Mouse (Mus musculus) ES-Bruce4 (cell line): Measurements from ENCODE around the gene Ube2f. TPM values are rescaled to one million over a fixed set of nuclear protein-coding genes. Genes with fewer than 3 reads are reported as not detected.

ENCODE experiments used
- H3K27ac ChIP-seq: 2 replicates; pipeline ENCODE4 v1.5.1; 2012; ENCODE audit warnings: low read length, inconsistent platforms; ENCODE audit not compliant: insufficient read depth
- H3K27me3 ChIP-seq: 2 replicates; pipeline ENCODE4 v1.6.1; 2012; ENCODE audit warnings: mild to moderate bottlenecking, low read length, inconsistent platforms; ENCODE audit not compliant: control insufficient read depth, poor library complexity, insufficient read depth, severe bottlenecking
- H3K36me3 ChIP-seq: 2 replicates; pipeline ENCODE4 v1.6.1; 2012; ENCODE audit warnings: inconsistent platforms, mild to moderate bottlenecking, low read length, moderate library complexity; ENCODE audit not compliant: control insufficient read depth, poor library complexity, insufficient read depth, severe bottlenecking
- H3K4me1 ChIP-seq: one replicate; pipeline ENCODE4 v1.8.1; 2011; ENCODE audit warnings: low read length; ENCODE audit not compliant: control insufficient read depth, insufficient read depth
- H3K4me3 ChIP-seq: 2 replicates; pipeline ENCODE4 v1.5.1; 2011; ENCODE audit warnings: low read depth, mild to moderate bottlenecking, low read length
- H3K9ac ChIP-seq: 2 replicates; pipeline ENCODE4 v1.6.1; 2012; ENCODE audit warnings: low read depth, mild to moderate bottlenecking, inconsistent platforms; ENCODE audit not compliant: poor library complexity, severe bottlenecking
- H3K9me3 ChIP-seq: replicated peaks from 2 replicates; pipeline ENCODE4 v1.6.1; 2012; ENCODE audit warnings: mild to moderate bottlenecking, low read length, inconsistent platforms; ENCODE audit not compliant: control insufficient read depth, poor library complexity, insufficient read depth, severe bottlenecking
- CTCF ChIP-seq: IDR thresholded peaks from one replicate; pipeline ENCODE4 v1.8.1; 2011; ENCODE audit warnings: low read depth, low read length
- EP300 ChIP-seq: IDR thresholded peaks from 2 replicates; pipeline ENCODE4 v1.6.1; 2011; ENCODE audit warnings: low read depth, low read length; ENCODE audit not compliant: insufficient read depth
- POLR2A ChIP-seq: IDR thresholded peaks from one replicate; pipeline ENCODE4 v1.8.1; 2011; ENCODE audit warnings: low read length; ENCODE audit not compliant: insufficient read depth
- polyA plus RNA-seq: library from polyadenylated mRNA; stranded (reverse); fragments of >200 nt; gene quantifications from 2 replicates; pipeline ENCODE4 v1.2.4, GENCODE M21; 2011; ENCODE audit warnings: low read depth; ENCODE audit not compliant: missing spikeins, insufficient read depth, insufficient read length

The Ube2f gene
- polyA plus RNA-seq, 1 experiment = 61.7 TPM

- Histone ChIP-seq H3K4me1 (no peaks in the 10 kb centered on the region), H3K36me3 (no peaks in the 10 kb centered on the region), H3K27ac (no peak overlapping the region), H3K27me3 (no peaks in the 10 kb centered on the region), H3K4me3 (no peak overlapping the region), H3K9ac (no peak overlapping the region), H3K9me3 (no peaks in the 10 kb centered on the region)
- TF ChIP-seq CTCF (no peak), POLR2A (no peak), EP300 (no peak)
Observed at GRCm38 (mm10) chr1:91227381-91228054, 22.6 kb upstream of the Ube2f start.

DNA sequence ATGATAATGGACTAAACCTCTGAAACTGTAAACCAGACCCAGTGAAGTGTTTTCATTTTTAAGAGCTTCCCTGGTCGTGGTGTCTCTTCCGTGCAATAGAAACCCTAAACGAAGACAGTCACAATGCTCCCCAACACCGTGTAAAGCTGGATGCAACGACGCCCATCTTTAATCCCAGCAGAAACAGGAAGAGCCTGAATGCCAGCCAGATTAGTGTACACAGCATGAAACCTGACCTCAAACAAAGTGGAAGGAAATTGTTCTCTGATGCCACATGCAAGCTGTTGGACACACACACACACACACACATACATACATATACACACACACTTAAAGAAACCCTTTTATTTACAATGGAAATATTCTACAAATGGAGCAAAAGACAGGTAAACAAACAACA lies 19.0 kb upstream of the Ube2f start:
- no peaks in the 10 kb centered on the region for H3K9me3 ChIP-seq
- TF ChIP-seq CTCF (no peak), EP300 (no peak), POLR2A (no peak)
- no peaks in the 10 kb centered on the region for H3K36me3 ChIP-seq
- no peak overlapping the region for H3K4me3 ChIP-seq
- H3K27ac ChIP-seq = no peak overlapping the region
- no peak overlapping the region for H3K9ac ChIP-seq
- no peaks in the 10 kb centered on the region for H3K27me3 ChIP-seq
- no peaks in the 10 kb centered on the region for H3K4me1 ChIP-seq

DNA sequence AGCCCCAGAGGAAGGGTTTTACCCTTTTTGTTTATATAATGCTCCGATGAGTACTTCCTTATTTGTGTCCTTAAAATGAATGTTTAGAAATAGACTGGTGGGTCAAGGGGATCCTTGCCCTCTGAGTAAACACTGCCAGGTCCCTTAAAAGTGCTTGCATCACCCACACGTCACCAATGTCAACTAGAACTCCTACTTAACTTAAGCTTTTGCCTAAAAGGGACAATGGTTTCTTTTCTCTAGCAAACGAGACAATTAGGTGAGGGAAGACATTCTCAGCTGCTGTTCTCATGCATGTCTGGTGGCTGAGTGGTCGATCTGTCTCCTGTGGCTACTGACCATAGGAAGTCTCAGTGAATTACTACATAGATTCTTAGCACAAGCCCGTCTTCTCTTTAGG lies 18.2 kb upstream of the Ube2f start:
- no peak overlapping the region for H3K9ac ChIP-seq
- TF ChIP-seq POLR2A (no peak), CTCF (no peak), EP300 (no peak)
- no peaks in the 10 kb centered on the region for H3K9me3 ChIP-seq
- H3K4me1 ChIP-seq = no peaks in the 10 kb centered on the region
- no peaks in the 10 kb centered on the region for H3K36me3 ChIP-seq
- H3K27me3 ChIP-seq = no peaks in the 10 kb centered on the region
- H3K4me3 ChIP-seq = no peak overlapping the region
- no peak overlapping the region for H3K27ac ChIP-seq

DNA sequence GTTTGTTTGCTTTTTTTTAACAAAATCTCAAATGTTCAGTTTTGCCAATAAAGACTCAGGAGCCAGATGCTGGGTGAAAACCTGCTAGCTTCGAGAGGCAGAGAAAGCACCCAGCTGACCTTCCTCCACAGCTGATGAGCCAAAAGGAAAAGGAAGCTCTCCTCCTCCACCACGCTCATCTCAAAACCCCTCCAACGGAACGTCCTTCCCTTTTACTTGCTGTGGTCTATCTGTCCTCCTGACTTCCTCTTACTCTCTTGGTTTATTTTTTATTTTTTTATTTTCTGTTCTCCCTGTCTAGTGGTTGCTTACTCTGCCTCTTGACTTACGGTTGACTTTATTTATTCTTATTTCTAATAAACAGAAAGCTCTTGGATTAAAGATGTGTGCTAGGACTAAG lies 14.7 kb upstream of the Ube2f start:
- no peak overlapping the region for H3K27ac ChIP-seq
- TF ChIP-seq POLR2A (no peak), EP300 (no peak), CTCF (no peak)
- no peak overlapping the region for H3K9ac ChIP-seq
- H3K36me3 ChIP-seq = no peaks in the 10 kb centered on the region
- H3K27me3 ChIP-seq = no peaks in the 10 kb centered on the region; the same call in 1 of the 2 replicates
- H3K9me3 ChIP-seq = no peaks in the 10 kb centered on the region
- no peaks in the 10 kb centered on the region for H3K4me1 ChIP-seq
- H3K4me3 ChIP-seq = no peak overlapping the region

- H3K27ac ChIP-seq = no peak overlapping the region
- H3K27me3 ChIP-seq = no peaks in the 10 kb centered on the region; the same call in 1 of the 2 replicates
- no peaks in the 10 kb centered on the region for H3K36me3 ChIP-seq
- no peaks in the 10 kb centered on the region for H3K9me3 ChIP-seq
- TF ChIP-seq EP300 (no peak), CTCF (no peak), POLR2A (no peak)
- H3K4me1 ChIP-seq = no peaks in the 10 kb centered on the region
- no peak overlapping the region for H3K9ac ChIP-seq
- H3K4me3 ChIP-seq = no peak overlapping the region
Observed at GRCm38 (mm10) chr1:91237676-91238075, 12.4 kb upstream of the Ube2f start.

- Histone ChIP-seq H3K27ac (no peak overlapping the region), H3K27me3 (no peaks in the 10 kb centered on the region; the same call in 1 of the 2 replicates), H3K9ac (no peak overlapping the region), H3K4me3 (no peak overlapping the region), H3K4me1 (no peaks in the 10 kb centered on the region), H3K36me3 (no peaks in the 10 kb centered on the region), H3K9me3 (no peaks in the 10 kb centered on the region)
- TF ChIP-seq POLR2A = no peak
- TF ChIP-seq CTCF = peak; percentile 61
Observed at GRCm38 (mm10) chr1:91239112-91239511, 11.0 kb upstream of the Ube2f start.
